Mouse (Mus musculus) limb, embryonic 10.5 days (tissue): Measurements from ENCODE around the gene Krtap4-6. TPM values are rescaled to one million over a fixed set of nuclear protein-coding genes. Genes with fewer than 3 reads are reported as not detected.
"Not testable (repeated sequence)": the region's sequence is repeated elsewhere in the genome, so short reads cannot be mapped to it uniquely, and the experiment has no call there.

ENCODE experiments used
- DNase-seq: peaks from one replicate; pipeline ENCODE4 v3.0.0-alpha.2; 2017; ENCODE audit warnings: low spot score
- H3K27ac ChIP-seq: fragments of 300-500 bp; sonication (generic); 2 replicates; pipeline ENCODE4 v1.5.1; 2016; ENCODE audit warnings: mild to moderate bottlenecking
- H3K27me3 ChIP-seq: fragments of 300-500 bp; sonication (generic); 2 replicates; pipeline ENCODE4 v1.6.1; 2016; ENCODE audit warnings: low read depth, mild to moderate bottlenecking; ENCODE audit not compliant: poor library complexity, severe bottlenecking
- H3K36me3 ChIP-seq: fragments of 300-500 bp; sonication (generic); 2 replicates; pipeline ENCODE4 v1.6.1; 2016; ENCODE audit warnings: mild to moderate bottlenecking, moderate library complexity
- H3K4me1 ChIP-seq: fragments of 300-500 bp; sonication (generic); 2 replicates; pipeline ENCODE4 v1.6.1; 2016
- H3K4me3 ChIP-seq: fragments of 300-500 bp; sonication (generic); 2 replicates; pipeline ENCODE4 v1.5.1; 2016; ENCODE audit warnings: mild to moderate bottlenecking, moderate library complexity
- H3K9me3 ChIP-seq: fragments of 300-500 bp; sonication (generic); replicated peaks from 2 replicates; pipeline ENCODE4 v1.6.1; 2016; ENCODE audit warnings: mild to moderate bottlenecking
- WGBS: fragments of 180-500 bp; shearing (Covaris S2); methylation state at CpG from one replicate; pipeline ENCODE4 v1.1.7; 2016; 5-methylcytosine and 5-hydroxymethylcytosine counted together
- polyA plus RNA-seq: library from polyadenylated mRNA; unstranded; fragments of >200 nt; fragmentation: Nextera tagmentation; extraction: Ambion mirVana; gene quantifications from 2 replicates; pipeline ENCODE4 v1.2.1, GENCODE M21; 2016

Gene Krtap4-6
- polyA plus RNA-seq = not detected in 2 replicates

- Histone ChIP-seq H3K36me3 (no peaks in the 10 kb centered on the region), H3K27ac (no peak within 1 kb of the TSS), H3K4me3 (no peak within 1 kb of the TSS), H3K4me1 (no peaks in the 10 kb centered on the region), H3K27me3 (no peaks in the 10 kb centered on the region), H3K9me3 (no peaks in the 10 kb centered on the region)
- no peak for DNase-seq
These were observed at the start of gene Krtap4-6 for GRCm38 (mm10) chr11:99665860-99666259. Gene Krtap4-6, minus strand, starts transcription at chr11:99665960.

- H3K9me3 ChIP-seq = no peaks in the 10 kb centered on the region
- DNase-seq = no peak
- H3K4me3 ChIP-seq = no peak within 1 kb of the TSS
- no peaks in the 10 kb centered on the region for H3K36me3 ChIP-seq
- WGBS = 80% methylated on average over 1 of the region's 1 CpGs
- H3K27me3 ChIP-seq = no peaks in the 10 kb centered on the region
- H3K27ac ChIP-seq = no peak within 1 kb of the TSS
- H3K4me1 ChIP-seq = no peaks in the 10 kb centered on the region
These were observed 24.7 kb upstream of the Krtap4-6 start, which contains the start of gene Gm14190 for GRCm38 (mm10) chr11:99690463-99690862. Gene Gm14190, minus strand, starts transcription at chr11:99690740.

- not testable (repeated sequence) for DNase-seq, H3K27ac ChIP-seq, H3K36me3 ChIP-seq, H3K4me3 ChIP-seq, H3K4me1 ChIP-seq, H3K27me3 ChIP-seq, H3K9me3 ChIP-seq
- WGBS = 69% methylated on average over 1 of the region's 1 CpGs
These were observed 19.5 kb upstream of the Krtap4-6 start for GRCm38 (mm10) chr11:99685235-99685634.

GRCm38 (mm10) chr11:99683481-99683880 is 17.7 kb upstream of the Krtap4-6 start:
- H3K4me3 ChIP-seq = no peak overlapping the region
- WGBS = 88% methylated on average over 2 of the region's 2 CpGs
- no peak overlapping the region for H3K27ac ChIP-seq
- no peaks in the 10 kb centered on the region for H3K9me3 ChIP-seq
- DNase-seq = no peak
- H3K27me3 ChIP-seq = no peaks in the 10 kb centered on the region
- H3K36me3 ChIP-seq = no peaks in the 10 kb centered on the region
- no peaks in the 10 kb centered on the region for H3K4me1 ChIP-seq

GRCm38 (mm10) chr11:99662802-99663201 is 3.0 kb downstream of the Krtap4-6 start:
- Histone ChIP-seq H3K27me3 (no peaks in the 10 kb centered on the region), H3K4me3 (no peak overlapping the region), H3K4me1 (no peaks in the 10 kb centered on the region), H3K27ac (no peak overlapping the region), H3K36me3 (no peaks in the 10 kb centered on the region), H3K9me3 (no peaks in the 10 kb centered on the region)
- WGBS = 87% methylated on average over 10 of the region's 10 CpGs
- DNase-seq = no peak

GRCm38 (mm10) chr11:99659256-99659655 is 6.5 kb downstream of the Krtap4-6 start:
- Histone ChIP-seq H3K4me1 (no peaks in the 10 kb centered on the region), H3K27me3 (no peaks in the 10 kb centered on the region), H3K36me3 (no peaks in the 10 kb centered on the region), H3K27ac (no peak overlapping the region), H3K4me3 (no peak overlapping the region), H3K9me3 (no peaks in the 10 kb centered on the region)
- no peak for DNase-seq
- WGBS = 91% methylated on average over 4 of the region's 4 CpGs

GRCm38 (mm10) chr11:99658467-99659010 is 7.2 kb downstream of the Krtap4-6 start, which contains the start of gene Gm11563:
Gene Gm11563, minus strand, starts transcription at chr11:99658960.
- H3K36me3 ChIP-seq, H3K4me1 ChIP-seq, H3K27ac ChIP-seq, H3K9me3 ChIP-seq, DNase-seq, H3K4me3 ChIP-seq, H3K27me3 ChIP-seq: not testable (repeated sequence)
- WGBS = 62% methylated on average over 10 of the region's 10 CpGs

- WGBS = 54% methylated on average over 5 of the region's 5 CpGs
- no peak overlapping the region for H3K4me3 ChIP-seq
- no peak overlapping the region for H3K27ac ChIP-seq
- H3K4me1 ChIP-seq = no peaks in the 10 kb centered on the region
- no peaks in the 10 kb centered on the region for H3K27me3 ChIP-seq
- H3K36me3 ChIP-seq = no peaks in the 10 kb centered on the region
- no peaks in the 10 kb centered on the region for H3K9me3 ChIP-seq
- DNase-seq = no peak
These were observed 8.7 kb downstream of the Krtap4-6 start for GRCm38 (mm10) chr11:99657051-99657450.

GRCm38 (mm10) chr11:99650136-99650535 is 15.6 kb downstream of the Krtap4-6 start, which contains the start of gene Gm11555:
Gene Gm11555, minus strand, starts transcription at chr11:99650236.
- Histone ChIP-seq H3K27me3 (no peaks in the 10 kb centered on the region), H3K27ac (no peak within 1 kb of the TSS), H3K36me3 (no peaks in the 10 kb centered on the region), H3K4me3 (no peak within 1 kb of the TSS), H3K9me3 (no peaks in the 10 kb centered on the region), H3K4me1 (no peaks in the 10 kb centered on the region)
- WGBS = 83% methylated on average over 2 of the region's 2 CpGs
- DNase-seq = no peak

- no peak for DNase-seq
- Histone ChIP-seq H3K9me3 (no peaks in the 10 kb centered on the region), H3K4me1 (no peaks in the 10 kb centered on the region), H3K4me3 (no peak overlapping the region), H3K27me3 (no peaks in the 10 kb centered on the region), H3K36me3 (no peaks in the 10 kb centered on the region), H3K27ac (no peak overlapping the region)
- WGBS = 89% methylated on average over 15 of the region's 15 CpGs
These were observed 19.3 kb downstream of the Krtap4-6 start for GRCm38 (mm10) chr11:99646444-99646843.

GRCm38 (mm10) chr11:99644351-99644750 is 21.4 kb downstream of the Krtap4-6 start:
- DNase-seq = no peak
- no peaks in the 10 kb centered on the region for H3K27me3 ChIP-seq
- no peaks in the 10 kb centered on the region for H3K9me3 ChIP-seq
- peaks cover 4% of the 10 kb centered on the region; the same call in 1 of the 2 replicates for H3K4me1 ChIP-seq
- no peak overlapping the region for H3K4me3 ChIP-seq
- no peaks in the 10 kb centered on the region for H3K36me3 ChIP-seq
- no peak overlapping the region for H3K27ac ChIP-seq
- WGBS = 75% methylated on average over 3 of the region's 3 CpGs

GRCm38 (mm10) chr11:99643635-99644139 is 22.1 kb downstream of the Krtap4-6 start, which contains the start of gene Krtap4-7:
Gene Krtap4-7, minus strand, starts transcription at chr11:99644089.
- 79% methylated on average over 9 of the region's 9 CpGs for WGBS
- not testable (repeated sequence) for H3K27ac ChIP-seq, H3K9me3 ChIP-seq, H3K4me1 ChIP-seq, H3K27me3 ChIP-seq, H3K4me3 ChIP-seq, DNase-seq, H3K36me3 ChIP-seq

GRCm38 (mm10) chr11:99640926-99641325 is 24.8 kb downstream of the Krtap4-6 start:
- H3K27me3 ChIP-seq = no peaks in the 10 kb centered on the region
- peaks cover 4% of the 10 kb centered on the region; the same call in 1 of the 2 replicates for H3K4me1 ChIP-seq
- no peak overlapping the region for H3K4me3 ChIP-seq
- no peak for DNase-seq
- WGBS = 50% methylated on average over 1 of the region's 1 CpGs
- no peaks in the 10 kb centered on the region for H3K36me3 ChIP-seq
- H3K27ac ChIP-seq = no peak overlapping the region
- H3K9me3 ChIP-seq = no peaks in the 10 kb centered on the region

- Histone ChIP-seq H3K4me3 (no peak overlapping the region), H3K27me3 (no peaks in the 10 kb centered on the region), H3K36me3 (no peaks in the 10 kb centered on the region), H3K27ac (no peak overlapping the region), H3K9me3 (no peaks in the 10 kb centered on the region), H3K4me1 (peaks cover 6% of the 10 kb centered on the region)
- no peak for DNase-seq
- WGBS = 81% methylated on average over 1 of the region's 1 CpGs
These were observed 28.7 kb downstream of the Krtap4-6 start for GRCm38 (mm10) chr11:99637086-99637485.
